Mouse (Mus musculus) liver, embryonic 16.5 days (tissue): ENCODE data around the gene Alppl2. TPM values are rescaled to one million over a fixed set of nuclear protein-coding genes. Genes with fewer than 3 reads are reported as not detected.

Experiments used
- ATAC-seq: fragments of 200-750 bp; cut with Nextera tagmentation; 2 replicates; pipeline ENCODE4 v1.8.0; 2017; ENCODE audit warnings: low read depth, mild to moderate bottlenecking, moderate number of reproducible peaks, moderate library complexity
- H3K27ac ChIP-seq: fragments of 300-500 bp; sonication (generic); 2 replicates; pipeline ENCODE4 v1.5.1; 2014; ENCODE audit warnings: mild to moderate bottlenecking, low read length
- H3K27me3 ChIP-seq: fragments of 300-500 bp; sonication (generic); 2 replicates; pipeline ENCODE4 v1.6.1; 2014; ENCODE audit warnings: low read depth, low read length, mixed read lengths; ENCODE audit not compliant: control insufficient read depth, insufficient read depth
- H3K36me3 ChIP-seq: fragments of 300-500 bp; sonication (generic); 2 replicates; pipeline ENCODE4 v1.6.1; 2014; ENCODE audit warnings: mild to moderate bottlenecking; ENCODE audit not compliant: control insufficient read depth, insufficient read depth
- H3K4me1 ChIP-seq: fragments of 300-500 bp; sonication (generic); 2 replicates; pipeline ENCODE4 v1.6.1; 2014; ENCODE audit warnings: low read depth, low read length, mixed read lengths; ENCODE audit not compliant: control insufficient read depth
- H3K4me2 ChIP-seq: fragments of 300-500 bp; sonication (generic); 2 replicates; pipeline ENCODE4 v1.6.1; 2014; ENCODE audit warnings: low read depth, low read length, mixed read lengths
- H3K4me3 ChIP-seq: fragments of 300-500 bp; sonication (generic); 2 replicates; pipeline ENCODE4 v1.5.1; 2014; ENCODE audit warnings: low read depth, mild to moderate bottlenecking, low read length
- H3K9ac ChIP-seq: fragments of 300-500 bp; sonication (generic); 2 replicates; pipeline ENCODE4 v1.6.1; 2014; ENCODE audit warnings: low read depth, low read length
- H3K9me3 ChIP-seq: fragments of 300-500 bp; sonication (generic); replicated peaks from 2 replicates; pipeline ENCODE4 v1.6.1; 2016; ENCODE audit warnings: low read length; ENCODE audit not compliant: control insufficient read depth
- WGBS: fragments of 180-500 bp; shearing (Covaris S2); extraction: QIAGEN DNeasy Blood & Tissue Kit; methylation state at CpG from one replicate; pipeline ENCODE4 v1.1.7; 2014; ENCODE audit not compliant: insufficient replicate concordance; 5-methylcytosine and 5-hydroxymethylcytosine counted together
- polyA plus RNA-seq: library from polyadenylated mRNA; unstranded; fragments of >200 nt; fragmentation: Nextera tagmentation; extraction: Ambion mirVana; gene quantifications from 2 replicates; pipeline ENCODE4 v1.2.1, GENCODE M21; 2015

Gene Alppl2
- polyA plus RNA-seq, 1 experiment from 2014 or later: not detected

DNA sequence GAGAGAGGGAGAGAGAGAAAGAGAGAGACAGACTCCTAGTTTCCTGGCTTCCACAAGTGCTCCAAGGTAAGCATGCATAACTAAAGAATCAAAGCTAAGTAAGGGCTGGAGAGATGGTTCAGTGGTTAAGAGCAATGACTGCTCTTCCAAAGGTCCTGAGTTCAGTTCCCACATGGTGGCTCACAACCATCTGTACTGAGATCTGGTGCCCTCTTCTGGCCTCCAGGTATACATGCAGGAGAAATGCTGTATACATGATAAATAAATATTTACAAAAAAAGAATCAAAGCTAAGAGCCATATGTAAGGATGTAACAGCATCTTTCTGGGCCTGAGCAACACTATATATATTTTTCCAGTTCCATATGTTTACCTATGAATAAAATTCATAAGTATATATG lies 28.8 kb downstream of the Alppl2 start:
- H3K9me3 ChIP-seq: no peaks in the 10 kb centered on the region; the same call in 1 of the 2 replicates
- no peaks in the 10 kb centered on the region for H3K36me3 ChIP-seq
- no peak overlapping the region for H3K4me2 ChIP-seq
- no peaks in the 10 kb centered on the region for H3K4me1 ChIP-seq
- no peak overlapping the region for H3K27ac ChIP-seq
- H3K27me3 ChIP-seq: no peaks in the 10 kb centered on the region
- ATAC-seq: no peak
- H3K9ac ChIP-seq: no peak overlapping the region
- no peak overlapping the region for H3K4me3 ChIP-seq

DNA sequence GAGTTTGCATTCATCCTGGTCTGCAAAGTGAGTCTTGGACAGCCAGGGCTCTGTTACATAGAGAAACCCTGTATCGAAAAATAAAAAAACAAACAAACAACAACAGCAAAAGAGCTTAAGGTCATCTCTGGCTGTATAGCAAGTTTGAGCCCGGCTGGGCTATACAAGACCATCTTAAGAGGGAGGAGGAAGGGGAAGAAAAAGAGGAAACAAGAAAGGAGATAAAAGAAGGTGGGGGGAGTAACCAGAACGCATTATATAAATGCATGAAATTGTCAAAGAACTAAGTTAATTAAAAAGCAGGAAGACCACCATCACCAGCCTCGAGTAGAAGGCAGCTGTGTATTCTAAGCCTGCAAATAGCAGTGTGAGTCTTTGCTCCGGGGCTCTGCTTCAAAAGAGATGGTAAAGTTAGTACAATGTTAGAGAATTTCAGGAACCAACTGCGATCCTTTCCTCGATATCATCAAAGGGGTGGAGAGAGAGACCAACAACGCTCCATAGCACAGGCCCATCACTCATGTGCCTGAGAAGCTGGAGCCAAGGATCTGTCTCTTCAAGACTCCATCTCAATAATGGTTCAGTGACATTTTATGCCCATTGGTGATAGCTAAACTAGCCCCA lies 30.6 kb downstream of the Alppl2 start:
- no peak for ATAC-seq
- 40% methylated on average over 8 of the region's 8 CpGs for WGBS

DNA sequence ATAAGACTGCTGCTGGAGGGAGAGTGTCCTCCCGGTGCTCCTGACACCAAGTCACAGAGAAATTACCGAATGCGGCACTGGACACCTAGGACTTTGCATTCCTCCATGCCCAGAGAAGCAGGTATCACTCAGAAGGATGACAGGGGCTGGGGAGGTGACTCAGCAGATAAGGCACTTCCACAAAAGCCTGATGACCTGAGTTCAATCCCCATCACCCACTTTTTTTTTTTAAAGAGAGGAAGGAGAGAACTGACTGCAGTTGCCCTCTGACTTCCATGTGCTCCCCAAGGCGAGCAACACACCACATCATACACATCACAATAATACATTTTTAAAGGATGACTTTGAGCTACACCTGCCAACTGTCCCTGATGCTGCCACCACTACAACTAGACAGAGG lies 32.7 kb downstream of the Alppl2 start:
- Histone ChIP-seq H3K9me3 (no peaks in the 10 kb centered on the region), H3K36me3 (no peaks in the 10 kb centered on the region), H3K27ac (no peak overlapping the region), H3K4me3 (no peak overlapping the region), H3K4me1 (no peaks in the 10 kb centered on the region), H3K27me3 (no peaks in the 10 kb centered on the region), H3K4me2 (no peak overlapping the region), H3K9ac (no peak overlapping the region)
- no peak for ATAC-seq
- 58% methylated on average over 4 of the region's 4 CpGs for WGBS

More for the DNA sequence above, 30.6 kb downstream of the Alppl2 start:
- no peaks in the 10 kb centered on the region; the same call in 1 of the 2 replicates for H3K9me3 ChIP-seq
- no peak overlapping the region for H3K9ac ChIP-seq
- H3K4me3 ChIP-seq: no peak overlapping the region
- no peak overlapping the region for H3K27ac ChIP-seq
- H3K4me1 ChIP-seq: no peaks in the 10 kb centered on the region
- H3K36me3 ChIP-seq: no peaks in the 10 kb centered on the region
- no peak overlapping the region for H3K4me2 ChIP-seq
- no peaks in the 10 kb centered on the region for H3K27me3 ChIP-seq

DNA sequence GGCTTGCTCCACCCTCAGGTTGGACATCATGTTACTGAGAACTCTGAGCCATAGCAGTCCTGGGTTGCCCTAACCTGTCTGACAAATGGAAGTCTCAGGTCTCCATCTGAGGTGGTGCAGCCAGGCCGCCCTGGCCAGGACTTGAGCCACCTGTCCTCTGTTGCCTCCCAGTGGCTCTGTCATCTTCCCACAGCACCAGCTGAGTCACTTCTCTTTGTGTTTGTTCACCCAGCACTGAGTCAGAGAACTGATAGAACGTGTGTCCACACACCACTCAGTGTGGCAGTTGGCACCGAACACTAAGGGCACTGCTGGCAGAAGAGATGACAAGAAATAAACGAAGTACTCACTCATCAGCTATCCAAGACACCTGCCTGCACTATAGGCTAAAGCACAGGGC lies 38.4 kb downstream of the Alppl2 start:
- no peak for ATAC-seq
- Histone ChIP-seq H3K36me3 (no peaks in the 10 kb centered on the region), H3K4me2 (no peak overlapping the region), H3K4me1 (no peaks in the 10 kb centered on the region), H3K27ac (no peak overlapping the region), H3K27me3 (no peaks in the 10 kb centered on the region), H3K9me3 (no peaks in the 10 kb centered on the region), H3K4me3 (no peak overlapping the region), H3K9ac (no peak overlapping the region)
- WGBS: 64% methylated on average over 4 of the region's 4 CpGs

DNA sequence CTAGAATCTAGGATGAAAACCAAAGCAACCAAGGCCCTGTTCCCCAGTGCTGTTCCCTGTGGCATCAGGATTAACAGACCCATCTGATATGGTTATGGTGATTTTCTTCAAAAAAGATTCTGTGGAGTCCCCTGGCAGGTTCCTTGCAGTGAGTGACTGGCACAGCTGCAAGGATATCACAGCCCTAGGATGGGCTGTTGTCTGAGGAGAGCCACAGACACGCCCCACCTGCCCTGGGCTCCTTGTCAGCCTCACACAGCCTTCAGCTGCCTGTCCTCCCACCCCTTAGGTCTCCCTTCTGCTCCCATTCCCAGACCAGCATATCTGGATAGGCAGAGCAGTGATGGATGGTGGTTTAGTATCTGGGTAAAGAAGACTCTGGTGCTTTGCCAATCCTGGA lies 39.0 kb downstream of the Alppl2 start:
- Histone ChIP-seq H3K4me1 (no peaks in the 10 kb centered on the region), H3K27ac (no peak overlapping the region), H3K9me3 (no peaks in the 10 kb centered on the region), H3K9ac (no peak overlapping the region), H3K36me3 (no peaks in the 10 kb centered on the region), H3K4me3 (no peak overlapping the region), H3K4me2 (no peak overlapping the region), H3K27me3 (no peaks in the 10 kb centered on the region)
- 44% methylated on average over 1 of the region's 1 CpGs for WGBS
- no peak for ATAC-seq

DNA sequence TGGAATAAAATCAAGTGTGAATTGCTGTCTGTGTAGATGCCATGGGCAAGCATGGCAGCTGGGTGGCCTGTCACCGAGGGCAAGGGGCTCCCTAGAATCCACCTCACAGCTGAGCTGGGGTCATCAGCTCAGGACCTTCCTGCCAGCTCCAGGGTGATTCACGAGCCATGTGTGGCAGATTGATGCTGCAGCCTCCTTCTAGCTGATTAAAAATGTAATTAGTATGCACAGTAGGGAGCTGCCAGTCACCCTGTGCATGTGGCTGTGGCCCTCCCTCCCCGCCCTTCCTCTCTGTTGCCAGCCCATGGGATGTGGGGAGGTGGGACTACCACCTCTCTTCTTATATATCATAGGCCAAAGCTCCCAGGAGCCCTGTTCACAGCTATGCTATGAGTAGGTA lies 39.7 kb downstream of the Alppl2 start:
- ATAC-seq: no peak
- H3K9me3 ChIP-seq: no peaks in the 10 kb centered on the region
- no peak overlapping the region for H3K4me2 ChIP-seq
- H3K27me3 ChIP-seq: no peaks in the 10 kb centered on the region
- H3K36me3 ChIP-seq: no peaks in the 10 kb centered on the region
- H3K27ac ChIP-seq: no peak overlapping the region
- 63% methylated on average over 3 of the region's 3 CpGs for WGBS
- H3K9ac ChIP-seq: no peak overlapping the region
- H3K4me1 ChIP-seq: no peaks in the 10 kb centered on the region
- no peak overlapping the region for H3K4me3 ChIP-seq

DNA sequence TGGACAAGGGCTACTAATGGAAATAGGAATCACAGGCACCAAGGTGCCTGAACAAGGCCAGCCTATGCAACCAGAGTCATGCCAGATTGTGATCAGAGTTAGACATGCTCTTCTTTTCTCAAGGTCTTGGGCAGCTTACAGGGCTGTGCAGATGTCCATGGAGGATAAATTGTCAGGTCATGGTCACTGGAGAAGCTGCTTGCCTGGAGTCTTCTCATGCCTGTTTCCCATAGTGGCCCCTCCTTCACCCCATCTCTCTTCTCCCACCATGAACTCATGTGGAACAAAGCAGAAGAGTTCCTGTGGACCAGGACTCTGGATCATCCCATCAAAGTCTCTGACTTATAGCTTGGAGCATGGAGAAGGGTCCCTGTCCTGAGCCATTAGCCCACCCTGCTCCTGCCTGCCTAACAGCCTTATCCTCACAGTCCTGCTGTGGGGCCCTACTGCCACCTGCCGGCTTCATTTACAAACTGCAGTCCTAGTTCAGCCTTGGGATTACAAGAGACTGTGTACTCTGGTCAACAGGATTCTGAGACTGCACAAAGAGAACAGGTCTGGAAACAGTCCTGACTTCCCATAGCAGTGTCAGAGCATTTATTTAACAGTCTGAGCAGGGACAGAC lies 47.8 kb downstream of the Alppl2 start:
- no peaks in the 10 kb centered on the region for H3K4me1 ChIP-seq
- H3K9ac ChIP-seq: no peak overlapping the region
- no peak; the same call in 1 of the 2 replicates for ATAC-seq
- H3K36me3 ChIP-seq: no peaks in the 10 kb centered on the region
- no peaks in the 10 kb centered on the region for H3K27me3 ChIP-seq
- no peaks in the 10 kb centered on the region for H3K9me3 ChIP-seq
- H3K4me3 ChIP-seq: no peak overlapping the region
- H3K4me2 ChIP-seq: no peak overlapping the region
- no peak overlapping the region for H3K27ac ChIP-seq
- WGBS: 0% methylated on average over 1 of the region's 1 CpGs

DNA sequence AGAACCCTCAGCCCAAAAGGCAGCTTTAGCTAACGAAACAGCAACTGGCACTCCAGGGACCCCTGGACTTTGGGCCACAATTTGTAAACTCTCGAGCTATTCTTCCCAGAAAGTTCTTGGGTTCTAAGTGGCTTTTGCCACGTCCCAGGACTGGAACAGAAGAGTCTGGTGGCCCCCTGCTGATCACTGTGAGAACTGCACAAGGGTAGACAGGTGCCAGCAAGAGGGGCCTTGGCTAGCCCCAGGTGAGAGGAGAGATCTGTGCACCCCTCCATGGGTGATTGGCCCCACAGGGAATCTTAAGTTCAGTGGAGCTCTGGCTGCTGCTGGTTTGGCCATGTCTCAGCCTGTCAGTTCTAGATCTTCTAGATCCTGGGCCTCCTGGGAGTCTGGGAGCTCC lies 48.6 kb downstream of the Alppl2 start:
- no peaks in the 10 kb centered on the region for H3K4me1 ChIP-seq
- WGBS: 13% methylated on average over 3 of the region's 3 CpGs
- H3K9me3 ChIP-seq: no peaks in the 10 kb centered on the region
- no peak overlapping the region for H3K27ac ChIP-seq
- H3K4me2 ChIP-seq: no peak overlapping the region
- no peak overlapping the region for H3K4me3 ChIP-seq
- no peak overlapping the region for H3K9ac ChIP-seq
- H3K27me3 ChIP-seq: no peaks in the 10 kb centered on the region
- no peak for ATAC-seq
- no peaks in the 10 kb centered on the region for H3K36me3 ChIP-seq

DNA sequence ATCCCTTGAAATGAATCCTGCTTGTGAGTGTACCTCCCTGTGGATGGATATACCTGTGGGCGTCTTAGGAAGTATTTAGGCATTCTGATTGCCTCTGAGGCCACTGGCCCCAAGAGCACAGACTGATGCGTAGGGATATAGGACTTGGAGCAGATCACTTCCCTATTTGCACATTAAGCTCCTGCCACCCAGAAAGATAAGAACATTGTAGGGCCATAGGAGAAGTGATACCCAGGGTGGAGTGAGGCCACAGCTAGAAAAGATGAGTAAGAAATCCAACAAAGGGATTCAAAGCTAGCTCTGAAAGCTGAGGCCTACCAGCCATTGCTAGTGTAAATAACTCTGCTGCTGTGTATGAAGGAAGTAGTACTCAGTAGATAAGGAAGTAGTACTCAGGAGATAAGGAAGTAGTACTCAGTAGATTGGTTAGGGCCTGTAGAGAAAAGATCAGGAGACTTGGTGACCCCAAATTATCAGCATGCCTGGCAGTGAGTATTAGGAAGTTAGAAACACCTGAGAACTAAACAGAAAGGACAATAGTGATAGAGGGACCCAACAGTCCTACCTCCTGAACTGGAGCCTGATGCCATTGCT lies 51.2 kb downstream of the Alppl2 start:
- Histone ChIP-seq H3K27ac (no peak overlapping the region), H3K36me3 (no peaks in the 10 kb centered on the region), H3K9ac (no peak overlapping the region), H3K4me1 (no peaks in the 10 kb centered on the region), H3K4me2 (no peak overlapping the region), H3K4me3 (no peak overlapping the region), H3K9me3 (no peaks in the 10 kb centered on the region), H3K27me3 (no peaks in the 10 kb centered on the region)
- ATAC-seq: no peak
- 66% methylated on average over 2 of the region's 2 CpGs for WGBS
